13 mouse cellular contexts compared by ENCODE assay signal in genomic region chr7:130015375-130016014, GRCm38 (mm10).
DNase-seq lines count a peak whose midpoint lies in the region; ATAC-seq and TF ChIP-seq lines count a peak whose summit lies in the region.
"Had no signal": no experiment of that assay in that cellular context is flagged by ENCODE, and none has a peak within 500 bp of the region (broad histone marks: within the 10 kb centered on the region; RNA-seq: fewer than 3 reads in every experiment).

No protein-coding gene starts in this region.

- DNase-seq in heart, postnatal 0 days (ENCODE audit: low spot score): no peak
- no peak for DNase-seq in heart, postnatal 36 days
- DNase-seq in lung, postnatal 14 days: no peak
- no peak for DNase-seq in Muller cell, postnatal 12 days (ENCODE audit: inconsistent ontology term)
- no peak for DNase-seq in testis, postnatal 10 days (ENCODE audit: low spot score)
- DNase-seq: cerebellum, adult 11-12 months; layer of hippocampus, postnatal 36 days; left cerebral cortex, postnatal 4 days had no signal

- 45% methylated on average over 5 of the region's 5 CpGs for WGBS in heart, postnatal 0 days
- WGBS in lung, embryonic 15.5 days: 19% methylated on average over 5 of the region's 5 CpGs
- 33% methylated on average over 5 of the region's 5 CpGs for WGBS in intestine, embryonic 15.5 days
- 24% methylated on average over 5 of the region's 5 CpGs for WGBS in stomach, embryonic 15.5 days

- H3K27ac ChIP-seq in heart, postnatal 0 days (ENCODE audit: low read depth): peak overlapping the region; percentile 40; the same call in 1 of the 2 replicates
- H3K27ac ChIP-seq in lung, embryonic 15.5 days: peak overlapping the region; percentile 91
- peak overlapping the region; percentile 60; the same call in 1 of the 2 replicates for H3K27ac ChIP-seq in intestine, embryonic 15.5 days
- peak overlapping the region; percentile 78 for H3K27ac ChIP-seq in stomach, embryonic 15.5 days
- H3K27ac ChIP-seq: hindbrain, postnatal 0 days; neural tube, embryonic 13.5 days had no signal

- no peak for TF ChIP-seq EP300 in heart, postnatal 0 days (IDR thresholded peaks at IDR 0.05; ENCODE audit: low read depth)

- no peaks in the 10 kb centered on the region for H3K9me3 ChIP-seq in heart, postnatal 0 days (replicated peaks; ENCODE audit: control insufficient read depth, low read length)
- H3K9me3 ChIP-seq in lung, embryonic 15.5 days: no peaks in the 10 kb centered on the region
- H3K9me3 ChIP-seq in intestine, embryonic 15.5 days: no peaks in the 10 kb centered on the region
- no peaks in the 10 kb centered on the region for H3K9me3 ChIP-seq in stomach, embryonic 15.5 days
- H3K9me3 ChIP-seq: neural tube, embryonic 13.5 days had no signal

- no peak overlapping the region for H3K4me3 ChIP-seq in heart, postnatal 0 days (ENCODE audit: low read depth, low read length)
- H3K4me3 ChIP-seq in lung, embryonic 15.5 days: no peak overlapping the region
- H3K4me3 ChIP-seq in intestine, embryonic 15.5 days (replicated peaks): no peak overlapping the region
- no peak overlapping the region for H3K4me3 ChIP-seq in stomach, embryonic 15.5 days (replicated peaks)
- H3K4me3 ChIP-seq: neural tube, embryonic 13.5 days had no signal

- H3K4me2 ChIP-seq in heart, postnatal 0 days (ENCODE audit: low read depth, low read length): no peak overlapping the region
- H3K4me2 ChIP-seq in lung, embryonic 15.5 days: peak overlapping the region; percentile 1; the same call in 1 of the 2 replicates
- no peak overlapping the region for H3K4me2 ChIP-seq in intestine, embryonic 15.5 days (replicated peaks)
- H3K4me2 ChIP-seq in stomach, embryonic 15.5 days: no peak overlapping the region
- H3K4me2 ChIP-seq: neural tube, embryonic 13.5 days had no signal

- TF ChIP-seq CTCF in heart, postnatal 0 days (IDR thresholded peaks at IDR 0.05; ENCODE audit: low read depth): no peak

- H3K36me3 ChIP-seq in heart, postnatal 0 days (replicated peaks; ENCODE audit: control insufficient read depth, insufficient read depth, low read length): no peaks in the 10 kb centered on the region
- H3K36me3 ChIP-seq in lung, embryonic 15.5 days: no peaks in the 10 kb centered on the region
- no peaks in the 10 kb centered on the region for H3K36me3 ChIP-seq in intestine, embryonic 15.5 days
- no peaks in the 10 kb centered on the region for H3K36me3 ChIP-seq in stomach, embryonic 15.5 days
- H3K36me3 ChIP-seq: neural tube, embryonic 13.5 days had no signal

- no peak overlapping the region for H3K9ac ChIP-seq in heart, postnatal 0 days (replicated peaks; ENCODE audit: low read depth, low read length)
- no peak overlapping the region for H3K9ac ChIP-seq in lung, embryonic 15.5 days
- no peak overlapping the region for H3K9ac ChIP-seq in intestine, embryonic 15.5 days
- no peak overlapping the region for H3K9ac ChIP-seq in stomach, embryonic 15.5 days
- H3K9ac ChIP-seq: neural tube, embryonic 13.5 days had no signal

- H3K4me1 ChIP-seq in heart, postnatal 0 days (ENCODE audit: control insufficient read depth, insufficient read depth): no peaks in the 10 kb centered on the region; the same call in 1 of the 2 replicates
- peaks cover 37% of the 10 kb centered on the region for H3K4me1 ChIP-seq in lung, embryonic 15.5 days
- H3K4me1 ChIP-seq in intestine, embryonic 15.5 days (replicated peaks): peaks cover 28% of the 10 kb centered on the region
- H3K4me1 ChIP-seq in stomach, embryonic 15.5 days: peaks cover 34% of the 10 kb centered on the region
- H3K4me1 ChIP-seq: neural tube, embryonic 13.5 days had no signal

- H3K27me3 ChIP-seq in heart, postnatal 0 days (ENCODE audit: control insufficient read depth, insufficient read depth, low read length): no peaks in the 10 kb centered on the region
- H3K27me3 ChIP-seq in lung, embryonic 15.5 days: no peaks in the 10 kb centered on the region
- no peaks in the 10 kb centered on the region for H3K27me3 ChIP-seq in intestine, embryonic 15.5 days (replicated peaks)
- no peaks in the 10 kb centered on the region for H3K27me3 ChIP-seq in stomach, embryonic 15.5 days (replicated peaks)

- intact Hi-C loops in heart, postnatal 36 days (cut with DNase I): no loop called here

- peak; percentile 8; the same call in 1 of the 2 replicates for ATAC-seq in heart, postnatal 0 days (ENCODE audit: insufficient read depth, low read depth)
- peak; percentile 17; the same call in 1 of the 2 replicates for ATAC-seq in lung, embryonic 15.5 days (ENCODE audit: borderline replicate concordance, extremely low read depth, low FRiP score, low TSS enrichment)
- no peak; the same call in 1 of the 2 replicates for ATAC-seq in intestine, embryonic 15.5 days
- ATAC-seq in stomach, embryonic 15.5 days (ENCODE audit: insufficient read depth, low FRiP score, low read depth): no peak
- ATAC-seq: hindbrain, postnatal 0 days had no signal

Comparison
In these comparisons a context has a peak if more than half of its experiments do, and no peak if none do; other contexts are left out.
1. ATAC-seq: peak in heart, postnatal 0 days (single experiment) and lung, embryonic 15.5 days (single experiment); none in intestine, embryonic 15.5 days (single experiment) and stomach, embryonic 15.5 days (single experiment).
2. H3K27ac ChIP-seq: peak in every context shown above with its lines; median percentile 91 in lung, embryonic 15.5 days; 78 in stomach, embryonic 15.5 days; 60 in intestine, embryonic 15.5 days; 40 in heart, postnatal 0 days.